Mouse (Mus musculus) cerebellum, adult 2 months (tissue): ENCODE data around the gene Mios.

ENCODE experiments used
- CTCF ChIP-seq: fragments of 200-500 bp; IDR thresholded peaks from 2 replicates; pipeline ENCODE4 v1.5.1; 2011; ENCODE audit warnings: low read depth, mild to moderate bottlenecking, control low read depth, low read length, moderate library complexity, borderline replicate concordance; ENCODE audit not compliant: insufficient read depth
- POLR2A ChIP-seq: fragments of 200-500 bp; IDR thresholded peaks from 2 replicates; pipeline ENCODE4 v1.6.1; 2011; ENCODE audit warnings: low read length, control low read depth, borderline replicate concordance; ENCODE audit not compliant: insufficient read depth

DNA sequence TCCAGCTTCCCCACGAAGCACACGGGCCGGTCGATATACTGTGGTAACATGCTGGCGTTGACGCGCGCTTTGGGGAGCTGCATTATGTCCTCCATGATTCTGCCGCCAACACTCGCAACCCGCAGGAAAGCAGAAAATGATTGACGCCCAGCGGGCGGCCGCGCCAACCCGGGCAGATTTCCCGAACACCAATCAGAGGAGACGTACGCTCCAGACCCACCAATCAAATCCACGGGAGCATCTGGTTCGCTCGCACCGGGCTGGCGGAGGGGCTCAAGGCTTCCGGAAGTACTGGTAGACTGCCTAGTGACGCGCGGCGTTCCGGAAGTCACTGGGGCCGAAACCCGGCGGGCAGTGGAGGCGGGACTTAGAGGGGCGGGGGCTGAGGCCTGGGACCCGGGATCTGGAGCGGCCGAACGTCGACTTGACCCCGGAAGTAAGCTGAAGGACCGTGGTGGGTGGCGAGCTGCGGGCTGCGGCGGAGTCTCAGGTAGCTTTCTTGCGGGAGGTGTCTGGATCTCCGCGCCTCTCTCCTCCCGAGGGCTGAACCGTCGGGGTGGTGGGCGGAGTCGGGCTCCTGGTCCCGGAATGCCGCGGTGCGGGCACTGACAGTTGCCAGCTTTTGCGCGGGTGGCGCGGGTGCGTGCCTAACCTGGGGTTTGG is 50.1 kb downstream of the Mios start, which contains the start of the genes Rpa3, Umad1 and Gm45062:
- no peak for TF ChIP-seq CTCF
- peak; percentile 70; the same call in 1 of the 2 replicates for TF ChIP-seq POLR2A
